Mouse (Mus musculus) brain, embryonic 14.5 days (tissue): Measurements from ENCODE around the gene Oaz3.

Experiments
- CTCF ChIP-seq: fragments of 200-500 bp; IDR thresholded peaks from 2 replicates; pipeline ENCODE4 v1.5.1; 2012; ENCODE audit warnings: inconsistent platforms, mild to moderate bottlenecking, moderate library complexity, borderline replicate concordance; ENCODE audit not compliant: insufficient read depth, insufficient read length; ENCODE audit errors: extremely low read depth
- POLR2A ChIP-seq: fragments of 200-500 bp; IDR thresholded peaks from 2 replicates; pipeline ENCODE4 v1.6.1; 2012; ENCODE audit warnings: mild to moderate bottlenecking, inconsistent platforms, borderline replicate concordance; ENCODE audit not compliant: poor library complexity, insufficient read depth, insufficient read length, severe bottlenecking; ENCODE audit errors: extremely low read depth

DNA sequence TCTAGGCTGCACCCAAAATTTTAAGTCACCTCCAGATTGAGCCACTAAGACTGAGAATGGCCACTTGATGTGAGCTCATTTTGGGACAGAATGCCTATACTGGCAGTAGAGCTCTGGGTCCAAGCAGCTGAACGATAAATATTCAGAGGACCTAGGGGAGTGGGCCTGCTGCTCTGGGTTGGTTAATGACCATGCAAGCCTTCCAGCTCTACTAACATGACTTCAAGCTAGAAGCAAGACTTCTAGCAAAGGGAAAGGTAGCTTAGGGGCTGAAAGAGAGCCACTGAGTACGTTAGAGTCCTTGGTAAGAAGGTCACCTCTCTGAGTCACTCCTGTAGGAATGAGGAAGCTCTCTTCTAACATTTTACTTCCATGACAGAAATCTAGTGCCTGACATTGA lies 51.6 kb downstream of the Oaz3 start:
- no peak for TF ChIP-seq CTCF
- no peak for TF ChIP-seq POLR2A
